Mouse (Mus musculus) c-Kit-negative CD71-positive TER-119-positive erythroid progenitor cells, embryonic 14.5 days (primary cell): ENCODE measurements around the gene Olfr699.
"Not testable (repeated sequence)": the region's sequence is repeated elsewhere in the genome, so short reads cannot be mapped to it uniquely, and the experiment has no call there.

Source experiments
- DNase-seq: peaks from one replicate; pipeline ENCODE4 v3.0.0-alpha.2; 2013; ENCODE audit warnings: low read depth, low spot score

Olfr699 gene

DNA sequence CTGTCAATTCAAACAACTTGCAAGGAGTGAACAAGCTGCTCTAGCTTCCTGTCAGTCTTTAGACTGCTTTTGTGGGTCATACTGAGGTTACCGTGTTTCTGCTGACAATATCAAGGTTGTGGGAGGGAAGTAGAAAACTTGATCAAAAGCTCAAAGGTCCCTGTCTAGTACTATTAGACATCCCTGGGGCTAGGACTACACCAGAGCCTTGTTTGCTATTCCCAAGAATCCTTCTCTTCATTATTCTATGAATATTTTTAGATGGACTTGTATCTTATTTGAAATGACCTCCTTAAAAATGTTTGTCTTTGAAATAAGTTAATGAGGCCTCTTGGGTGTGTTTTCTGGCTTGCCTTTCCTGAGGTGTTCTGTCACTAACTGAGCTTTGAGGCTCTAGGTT lies at the start of gene Olfr699:
Olfr699 (minus strand) TSS at position 101 of the 400 bp plus-strand sequence.
- no peak for DNase-seq

DNA sequence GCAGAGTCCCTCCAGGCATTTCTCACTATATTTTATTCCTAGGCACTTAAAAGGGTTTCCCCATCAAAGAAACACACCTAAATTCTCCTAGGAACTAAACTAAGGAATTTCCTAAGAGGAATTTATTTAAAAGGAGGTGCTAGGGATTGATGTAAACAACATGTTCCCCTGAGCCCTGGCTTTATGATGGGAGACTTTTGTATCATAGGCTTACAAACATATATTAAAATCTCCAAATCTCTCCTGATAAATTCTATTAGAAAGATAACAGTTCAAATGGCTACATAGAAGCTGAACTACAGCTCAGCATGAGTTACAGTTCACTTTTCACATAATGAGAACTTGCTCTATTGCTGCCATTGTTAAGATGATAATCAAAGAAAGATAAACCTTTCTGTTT lies 40.8 kb upstream of the Olfr699 start, which contains the start of gene Olfr702:
Olfr702 (minus strand) TSS at position 101 of the 400 bp plus-strand sequence.
- DNase-seq = no peak

DNA sequence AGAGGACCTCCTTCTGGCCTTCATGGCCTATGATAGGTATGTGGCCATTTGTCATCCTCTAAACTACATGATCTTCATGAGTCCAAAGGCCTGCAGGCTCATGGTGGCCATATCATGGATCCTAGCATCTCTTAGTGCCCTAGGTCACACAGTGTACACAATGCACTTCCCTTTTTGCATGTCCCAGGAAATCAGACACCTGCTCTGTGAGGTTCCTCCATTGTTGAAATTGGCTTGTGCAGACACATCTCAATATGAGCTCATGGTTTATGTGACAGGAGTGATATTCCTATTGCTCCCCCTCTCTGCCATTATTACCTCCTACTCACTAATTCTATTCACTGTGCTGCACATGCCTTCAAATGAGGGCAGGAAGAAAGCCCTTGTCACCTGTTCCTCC lies 25.4 kb upstream of the Olfr699 start:
- DNase-seq = no peak

DNA sequence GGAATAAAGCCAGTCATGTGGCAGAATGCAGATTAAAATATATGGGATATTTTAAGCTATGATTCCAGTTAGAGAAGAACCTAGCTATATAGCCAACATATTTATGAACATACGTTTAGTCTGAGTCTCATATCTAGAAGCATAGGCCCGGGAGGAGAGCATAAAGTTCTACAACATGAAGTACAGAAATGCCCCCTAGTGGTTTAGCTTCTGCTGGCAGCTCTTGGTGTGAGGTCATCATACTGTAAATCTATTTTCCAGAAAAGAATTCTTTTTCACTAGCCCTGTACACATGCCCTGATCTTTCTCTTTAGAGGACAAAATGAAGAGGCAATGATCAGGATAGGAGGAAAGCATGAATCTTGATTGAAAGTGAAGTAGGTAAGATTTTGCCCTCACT lies 22.8 kb upstream of the Olfr699 start:
- no peak for DNase-seq

DNA sequence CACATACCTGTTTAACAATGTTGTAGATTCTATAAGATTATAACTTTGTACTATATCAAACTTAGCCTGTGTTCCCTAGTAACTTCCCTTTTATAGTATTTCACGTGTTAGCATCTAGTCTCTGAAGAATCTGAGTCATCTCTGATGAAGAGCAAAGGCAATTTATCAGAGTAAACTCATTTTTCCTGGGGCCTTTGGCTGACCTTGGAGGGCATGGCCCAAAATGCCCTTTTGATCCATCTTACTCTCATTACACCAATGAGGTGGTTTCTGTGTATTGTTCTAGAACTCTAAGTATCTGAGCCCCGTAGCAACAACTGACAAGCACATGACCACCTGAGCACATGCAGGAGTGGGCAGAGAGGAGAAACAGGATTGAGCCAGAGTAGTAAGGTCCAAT lies 20.8 kb upstream of the Olfr699 start, which contains the start of gene Olfr701:
Olfr701 (plus strand) TSS at position 301 of the 400 bp plus-strand sequence.
- DNase-seq = no peak

DNA sequence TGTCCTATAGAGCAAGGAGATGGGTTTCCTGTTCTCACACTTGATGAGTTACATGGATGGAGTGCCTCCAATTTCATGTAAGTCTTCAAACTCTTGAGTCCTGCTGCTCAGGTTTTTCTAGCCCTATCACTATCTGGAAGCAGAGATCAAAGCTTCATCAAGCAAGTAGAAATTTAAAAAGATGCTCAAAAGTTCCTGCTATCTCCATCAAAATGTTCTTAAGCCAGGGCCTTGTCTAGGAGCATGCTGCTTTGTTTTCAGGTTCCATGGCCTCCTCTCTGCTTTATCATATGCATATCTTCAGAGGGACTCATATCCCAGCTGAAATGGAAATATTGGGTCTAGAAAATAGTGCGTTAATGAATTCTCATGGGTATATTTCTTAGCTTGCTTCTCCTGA lies 15.7 kb upstream of the Olfr699 start, which contains the start of gene Olfr700:
Olfr700 (minus strand) TSS at position 101 of the 400 bp plus-strand sequence.
- DNase-seq = no peak

DNA sequence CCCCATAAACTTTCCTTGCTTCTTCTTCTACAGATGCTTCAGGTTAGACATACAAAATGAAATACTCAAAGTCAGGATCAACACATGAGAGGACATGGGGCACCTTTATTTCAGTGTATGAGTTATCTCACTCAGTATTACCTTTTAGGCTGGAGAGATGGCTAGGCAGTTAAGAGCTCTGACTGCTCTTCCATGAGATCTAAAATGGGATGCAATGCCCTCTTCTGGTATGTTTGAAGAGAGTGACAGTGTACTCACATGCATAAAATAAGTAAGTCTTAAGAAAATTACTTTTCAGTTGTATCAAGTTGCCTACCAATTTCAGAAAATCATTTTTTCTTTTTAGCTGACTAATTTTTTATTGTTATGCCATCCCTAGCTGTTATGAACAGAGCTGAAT lies 4.7 kb downstream of the Olfr699 start:
- DNase-seq = no peak

DNA sequence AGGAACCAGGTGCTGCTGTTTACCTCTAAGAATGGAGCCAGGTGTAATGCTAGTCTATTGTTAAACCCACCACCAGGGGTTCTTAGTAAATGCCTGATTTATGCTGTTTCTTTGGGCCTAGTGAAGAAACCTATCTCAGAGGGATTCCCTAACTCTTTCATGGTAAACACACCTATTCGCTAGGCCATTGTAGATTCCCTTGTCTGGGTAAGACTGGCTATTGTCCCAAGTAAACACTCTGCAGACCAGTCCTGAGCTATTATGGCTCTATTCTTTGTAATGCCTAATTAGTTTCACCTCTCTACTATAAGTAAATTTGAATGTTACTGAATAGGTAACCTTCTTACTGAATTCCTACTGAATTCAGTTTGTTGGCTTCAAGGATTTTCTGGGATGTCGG lies 32.0 kb downstream of the Olfr699 start:
- DNase-seq = not testable (repeated sequence)

DNA sequence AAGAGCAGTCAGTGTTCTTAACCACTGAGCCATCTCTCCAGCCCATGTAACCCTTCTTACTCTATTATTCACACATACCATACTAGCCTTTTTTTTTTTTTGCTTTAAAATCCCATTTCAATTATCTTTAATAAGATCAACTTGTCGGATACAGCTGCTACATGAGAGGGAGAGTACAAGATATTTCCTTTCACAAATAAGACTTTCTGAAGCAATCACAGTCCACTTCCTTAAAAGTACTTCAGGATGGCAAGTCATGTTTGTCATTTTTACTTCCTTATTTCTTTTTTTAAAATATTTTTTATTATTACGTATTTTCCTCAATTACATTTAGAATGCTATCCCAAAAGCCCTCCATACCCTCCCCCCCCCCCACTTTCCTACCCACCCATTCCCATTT lies 34.2 kb downstream of the Olfr699 start:
- DNase-seq = no peak

DNA sequence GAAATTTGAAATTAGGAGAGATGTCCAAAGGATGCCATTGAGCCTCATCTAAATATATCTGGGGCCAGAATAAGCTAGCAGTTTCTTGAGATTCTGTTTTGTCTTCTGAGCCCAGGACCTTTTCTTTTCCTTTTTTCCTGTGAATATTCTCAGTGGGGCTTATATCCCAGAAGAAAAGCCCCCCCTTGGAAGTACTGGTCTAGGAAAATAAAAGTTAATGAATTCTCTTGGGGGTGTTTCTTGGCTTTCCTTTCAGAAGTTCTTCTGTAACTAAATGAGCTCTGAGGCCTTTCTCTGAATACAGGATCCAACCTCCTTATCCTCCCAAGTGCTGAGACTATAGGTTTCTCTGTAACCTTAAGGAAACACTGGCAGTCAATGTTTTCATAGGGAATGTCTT lies 37.7 kb downstream of the Olfr699 start, which contains the start of gene Olfr698:
Olfr698 (minus strand) TSS at position 101 of the 400 bp plus-strand sequence.
- DNase-seq = no peak

DNA sequence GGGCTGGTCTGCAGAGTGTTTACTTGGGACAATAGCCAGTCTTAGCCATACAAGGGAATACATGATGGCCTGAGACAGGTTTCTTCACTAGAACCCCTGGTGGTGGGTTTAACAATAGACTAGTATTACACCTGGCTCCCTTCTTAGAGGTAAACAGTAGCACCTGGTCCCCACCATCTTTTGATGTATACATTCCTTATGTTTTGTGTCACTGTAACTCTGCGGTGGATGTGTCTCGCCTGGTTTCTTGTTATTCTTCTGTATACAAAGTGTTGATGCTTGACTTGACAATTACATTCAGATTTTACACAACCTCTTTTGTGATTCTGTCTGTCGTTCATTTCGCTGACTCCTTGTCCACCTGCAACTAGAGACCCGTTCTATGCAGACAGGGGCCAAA lies 47.2 kb downstream of the Olfr699 start:
- no peak for DNase-seq

DNA sequence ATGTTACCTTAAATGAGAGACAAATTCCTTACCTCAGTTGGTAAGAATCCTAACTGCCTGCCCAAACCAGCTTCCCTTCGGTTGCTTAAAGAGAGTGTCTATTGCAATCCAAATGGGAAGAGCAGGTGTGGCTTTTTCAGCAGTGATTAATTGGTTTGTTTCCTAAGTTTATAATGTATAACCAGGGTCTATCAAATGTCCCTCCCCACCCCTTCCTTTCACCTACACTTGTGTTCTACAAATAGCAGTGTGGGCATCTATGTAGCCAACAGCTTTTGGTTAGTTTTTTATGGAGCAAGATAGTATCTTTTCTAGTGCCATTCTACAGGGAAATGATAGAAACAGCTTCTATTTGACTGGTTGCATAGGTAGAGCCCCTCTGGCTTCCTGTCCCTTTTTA lies 50.7 kb downstream of the Olfr699 start, which contains the start of gene Olfr697:
Olfr697 (minus strand) TSS at position 101 of the 400 bp plus-strand sequence.
- no peak for DNase-seq
